Mouse (Mus musculus) limb, embryonic 11.5 days (tissue): Measurements from ENCODE around the gene Ltn1. TPM values are rescaled to one million over a fixed set of nuclear protein-coding genes. Genes with fewer than 3 reads are reported as not detected.

Experiments used
- ATAC-seq: fragments of 200-750 bp; cut with Nextera tagmentation; 2 replicates; pipeline ENCODE4 v1.8.0; 2017; ENCODE audit warnings: low read depth; ENCODE audit not compliant: insufficient number of reproducible peaks, low FRiP score, low TSS enrichment
- DNase-seq: peaks from one replicate; pipeline ENCODE4 v3.0.0-alpha.2; 2015; ENCODE audit warnings: low spot score
- H3K27ac ChIP-seq: fragments of 300-500 bp; sonication (generic); replicated peaks from 2 replicates; pipeline ENCODE4 v1.5.1; 2014; ENCODE audit warnings: low read depth, mild to moderate bottlenecking, low read length
- H3K27me3 ChIP-seq: fragments of 300-500 bp; sonication (generic); 2 replicates; pipeline ENCODE4 v1.6.1; 2014; ENCODE audit warnings: mild to moderate bottlenecking, low read length, mixed read lengths; ENCODE audit not compliant: control insufficient read depth, insufficient read depth
- H3K36me3 ChIP-seq: fragments of 300-500 bp; sonication (generic); 2 replicates; pipeline ENCODE4 v1.6.1; 2014; ENCODE audit warnings: mild to moderate bottlenecking, low read length, moderate library complexity, mixed read lengths; ENCODE audit not compliant: control insufficient read depth, insufficient read depth
- H3K4me1 ChIP-seq: fragments of 300-500 bp; sonication (generic); 2 replicates; pipeline ENCODE4 v1.6.1; 2014; ENCODE audit warnings: low read length, mixed read lengths; ENCODE audit not compliant: control insufficient read depth, insufficient read depth
- H3K4me2 ChIP-seq: fragments of 300-500 bp; sonication (generic); 2 replicates; pipeline ENCODE4 v1.6.1; 2014; ENCODE audit warnings: low read depth, mild to moderate bottlenecking, moderate library complexity; ENCODE audit not compliant: severe bottlenecking
- H3K4me3 ChIP-seq: fragments of 300-500 bp; sonication (generic); 2 replicates; pipeline ENCODE4 v1.5.1; 2014; ENCODE audit warnings: low read depth, low read length
- H3K9ac ChIP-seq: fragments of 300-500 bp; sonication (generic); 2 replicates; pipeline ENCODE4 v1.6.1; 2014; ENCODE audit warnings: mild to moderate bottlenecking, low read length
- H3K9me3 ChIP-seq: fragments of 300-500 bp; sonication (generic); 2 replicates; pipeline ENCODE4 v1.6.1; 2016; ENCODE audit warnings: low read length; ENCODE audit not compliant: control insufficient read depth
- WGBS: fragments of 180-500 bp; shearing (Covaris S2); extraction: QIAGEN DNeasy Blood & Tissue Kit; methylation state at CpG from one replicate; pipeline ENCODE4 v1.1.7; 2014; 5-methylcytosine and 5-hydroxymethylcytosine counted together
- polyA plus RNA-seq: library from polyadenylated mRNA; unstranded; fragments of >200 nt; fragmentation: Nextera tagmentation; extraction: Ambion mirVana; gene quantifications from 2 replicates; pipeline ENCODE4 v1.2.1, GENCODE M21; 2014

Ltn1 gene
- polyA plus RNA-seq, 1 experiment from 2014 or later, result 31.8 TPM

DNA sequence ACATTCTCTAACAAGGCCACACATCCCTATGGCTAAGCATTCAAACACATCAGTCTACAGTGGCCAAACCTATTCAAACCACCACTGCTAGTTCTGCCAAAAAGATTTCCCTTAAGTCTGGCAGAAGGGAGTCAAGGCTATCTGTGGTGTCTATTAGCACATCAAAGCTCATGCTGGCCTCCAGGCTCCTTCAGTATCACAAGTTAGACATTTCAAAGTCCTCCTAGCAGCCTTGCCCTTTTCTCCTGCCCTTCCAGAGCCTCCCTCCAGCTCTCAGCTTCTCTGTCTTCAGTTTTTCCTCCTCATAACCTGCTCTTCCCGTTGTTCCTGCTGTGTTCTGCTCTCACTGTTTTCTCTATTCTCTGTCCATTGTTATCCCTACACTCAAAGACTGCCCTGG is 11.7 kb upstream of the Ltn1 start:
- no peak overlapping the region for H3K4me3 ChIP-seq
- 44% methylated on average over 1 of the region's 1 CpGs for WGBS
- DNase-seq (no peak), ATAC-seq (no peak)
- no peak overlapping the region for H3K4me2 ChIP-seq
- H3K9me3 ChIP-seq, result no peaks in the 10 kb centered on the region
- H3K27me3 ChIP-seq, result no peaks in the 10 kb centered on the region
- no peaks in the 10 kb centered on the region for H3K4me1 ChIP-seq
- no peak overlapping the region for H3K27ac ChIP-seq
- no peaks in the 10 kb centered on the region for H3K36me3 ChIP-seq
- no peak overlapping the region for H3K9ac ChIP-seq

DNA sequence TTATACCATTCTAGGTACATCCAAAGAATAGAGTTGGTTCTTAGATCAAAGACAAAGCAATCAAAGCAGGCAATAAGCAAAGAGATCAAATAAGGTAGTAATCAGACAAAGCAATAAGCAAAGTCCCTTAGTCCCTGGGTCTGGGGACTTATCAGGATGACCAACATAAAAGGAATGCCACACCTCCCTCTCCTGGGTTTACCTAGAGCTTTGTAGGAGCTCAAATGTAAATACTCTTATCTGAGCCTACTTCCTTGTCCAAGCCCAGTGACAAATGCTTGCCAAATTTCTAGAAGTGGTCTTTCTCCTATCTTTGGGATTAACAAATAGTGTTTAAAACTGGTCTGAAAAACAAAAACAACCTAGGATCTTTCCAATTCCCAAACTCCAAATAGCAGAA is 10.8 kb upstream of the Ltn1 start:
- ATAC-seq (no peak), DNase-seq (no peak)
- H3K9me3 ChIP-seq, result no peaks in the 10 kb centered on the region
- no peaks in the 10 kb centered on the region for H3K4me1 ChIP-seq
- H3K27me3 ChIP-seq, result no peaks in the 10 kb centered on the region
- H3K36me3 ChIP-seq, result no peaks in the 10 kb centered on the region
- H3K9ac ChIP-seq, result no peak overlapping the region
- H3K27ac ChIP-seq, result no peak overlapping the region
- H3K4me2 ChIP-seq, result no peak overlapping the region
- H3K4me3 ChIP-seq, result no peak overlapping the region

DNA sequence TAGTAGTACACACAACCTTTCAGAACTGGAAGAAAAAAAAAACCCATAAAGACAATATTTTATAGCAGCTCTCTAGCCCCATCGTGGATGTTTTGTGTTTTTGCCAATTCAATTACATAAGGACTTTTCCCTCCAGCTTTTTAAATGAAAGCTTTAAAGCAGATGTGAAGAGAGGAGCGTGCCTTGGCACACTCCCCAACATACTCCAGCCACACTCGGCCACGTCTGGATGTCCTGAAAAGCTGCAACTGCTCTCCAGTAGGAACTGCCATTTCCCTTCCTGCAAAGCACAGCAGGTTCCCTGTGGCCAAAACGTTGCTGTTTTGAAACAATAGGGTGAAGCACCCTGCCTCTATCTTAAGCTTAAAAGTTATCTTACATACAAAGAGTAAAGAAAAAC is 9.9 kb upstream of the Ltn1 start:
- 53% methylated on average over 5 of the region's 5 CpGs for WGBS
- ATAC-seq (no peak), DNase-seq (no peak)
- H3K4me1 ChIP-seq, result no peaks in the 10 kb centered on the region
- no peak overlapping the region for H3K4me2 ChIP-seq
- no peaks in the 10 kb centered on the region for H3K36me3 ChIP-seq
- H3K4me3 ChIP-seq, result no peak overlapping the region
- no peak overlapping the region for H3K9ac ChIP-seq
- no peaks in the 10 kb centered on the region for H3K27me3 ChIP-seq
- no peak overlapping the region for H3K27ac ChIP-seq
- H3K9me3 ChIP-seq, result no peaks in the 10 kb centered on the region

DNA sequence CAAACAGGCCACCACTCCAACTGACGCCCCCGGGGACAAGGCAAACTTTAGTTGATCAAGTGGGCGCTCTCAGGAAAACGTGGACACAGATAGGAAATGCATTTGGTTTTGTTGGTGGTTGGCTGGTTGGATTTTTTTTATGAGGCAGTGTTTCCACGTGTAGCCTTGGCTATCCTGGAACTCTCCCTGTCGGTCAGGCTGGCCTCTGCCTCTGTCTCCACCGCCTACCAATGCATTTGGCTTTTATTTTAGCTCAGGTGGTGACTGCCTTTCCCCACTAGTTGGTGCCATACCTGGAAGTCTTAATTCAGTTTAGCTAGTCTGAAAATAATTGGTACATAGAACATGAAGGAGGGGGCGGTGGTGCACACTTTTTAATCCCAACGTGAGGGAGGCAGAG is 8.7 kb upstream of the Ltn1 start:
- Histone ChIP-seq H3K36me3 (no peaks in the 10 kb centered on the region; the same call in 1 of the 2 replicates), H3K9me3 (no peaks in the 10 kb centered on the region), H3K4me3 (peak overlapping the region; percentile 73), H3K4me2 (peak overlapping the region; percentile 72), H3K9ac (no peak overlapping the region), H3K27ac (no peak overlapping the region), H3K27me3 (no peaks in the 10 kb centered on the region), H3K4me1 (no peaks in the 10 kb centered on the region)
- WGBS, result 21% methylated on average over 9 of the region's 9 CpGs
- DNase-seq (peak; percentile 26), ATAC-seq (no peak)

DNA sequence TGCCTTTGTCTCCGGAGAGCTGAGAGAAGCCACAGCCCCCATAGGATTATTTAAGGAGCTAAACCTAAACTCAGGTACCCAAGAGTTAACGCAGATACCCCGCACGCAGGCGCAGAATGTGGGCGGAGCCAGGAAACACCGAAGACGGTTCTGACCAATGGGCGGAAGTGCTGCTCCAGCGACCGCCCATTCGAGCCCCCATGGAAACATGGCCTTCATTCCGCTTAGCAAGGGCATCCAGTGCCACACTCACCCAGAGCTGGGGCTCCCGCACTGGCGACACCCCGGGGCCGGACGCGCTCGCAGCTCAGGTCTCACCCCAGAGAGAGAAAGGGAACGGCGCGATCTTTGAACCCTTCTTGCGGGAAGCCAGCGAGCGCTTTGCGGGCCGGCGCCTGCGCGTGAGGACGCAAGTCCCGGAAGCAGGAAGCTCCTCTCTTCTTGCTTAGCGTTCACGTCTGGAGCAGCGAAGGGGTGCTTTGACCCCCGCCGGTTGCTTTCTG is 7.8 kb upstream of the Ltn1 start, which contains the start of gene Rwdd2b:
TSS of gene Rwdd2b (minus strand) at position 390 of the 503 bp plus-strand sequence.
- Histone ChIP-seq H3K36me3 (no peaks in the 10 kb centered on the region; the same call in 1 of the 2 replicates), H3K4me3 (peak within 1 kb of the TSS; percentile 73), H3K27ac (peak within 1 kb of the TSS; percentile 37; the same call in 1 of the 2 replicates), H3K4me2 (peak within 1 kb of the TSS; percentile 72), H3K4me1 (no peaks in the 10 kb centered on the region), H3K9ac (peak within 1 kb of the TSS; percentile 76), H3K9me3 (no peaks in the 10 kb centered on the region), H3K27me3 (no peaks in the 10 kb centered on the region)
- ATAC-seq, result peak; percentile 91
- WGBS, result under 1% methylated on average over 38 of the region's 38 CpGs
- peak; percentile 92 for DNase-seq

DNA sequence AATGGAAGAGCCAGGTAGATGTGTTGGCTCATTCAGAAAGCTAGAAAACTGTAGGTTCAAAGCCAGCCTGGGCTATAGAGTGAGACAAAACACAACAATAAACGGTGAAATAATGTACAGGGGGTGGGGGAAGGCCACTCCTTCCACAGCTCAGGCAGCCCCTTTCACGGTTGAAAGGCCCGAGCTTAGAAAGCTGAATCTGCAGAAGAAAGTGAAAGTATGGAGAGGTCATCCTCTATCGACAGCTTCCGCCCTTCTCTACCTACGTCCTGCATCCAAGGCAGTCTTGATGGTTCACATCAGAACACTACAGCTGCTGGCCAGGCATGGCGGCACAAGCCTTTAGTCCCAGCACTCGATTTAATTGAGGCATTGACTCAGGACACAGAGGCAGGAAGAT is 6.3 kb upstream of the Ltn1 start:
- DNase-seq (no peak), ATAC-seq (no peak)
- H3K4me2 ChIP-seq, result no peak overlapping the region
- no peak overlapping the region for H3K9ac ChIP-seq
- no peaks in the 10 kb centered on the region for H3K4me1 ChIP-seq
- WGBS, result 93% methylated on average over 8 of the region's 8 CpGs
- no peaks in the 10 kb centered on the region for H3K9me3 ChIP-seq
- no peak overlapping the region for H3K27ac ChIP-seq
- H3K4me3 ChIP-seq, result no peak overlapping the region
- no peaks in the 10 kb centered on the region; the same call in 1 of the 2 replicates for H3K36me3 ChIP-seq
- H3K27me3 ChIP-seq, result no peaks in the 10 kb centered on the region

DNA sequence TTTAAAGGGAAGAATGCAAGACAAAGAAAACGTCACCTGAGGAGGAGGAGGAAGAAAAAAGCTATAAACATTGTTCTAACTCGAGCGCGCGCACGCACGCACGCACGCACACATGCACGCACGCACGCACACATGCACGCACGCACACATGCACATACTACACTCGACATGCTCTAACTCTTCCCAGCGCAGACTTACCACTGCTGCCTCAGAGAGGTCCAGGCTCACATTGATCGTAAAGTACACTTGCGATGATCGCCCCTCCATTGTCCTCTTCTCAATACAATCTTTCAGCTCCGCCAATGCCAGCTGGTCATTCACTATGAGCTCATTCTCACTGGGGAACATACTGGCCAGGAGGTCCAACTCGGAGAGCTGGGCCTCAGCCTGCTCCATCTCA is 4.7 kb upstream of the Ltn1 start:
- DNase-seq (no peak), ATAC-seq (no peak)
- Histone ChIP-seq H3K4me1 (no peaks in the 10 kb centered on the region), H3K4me2 (no peak overlapping the region), H3K4me3 (no peak overlapping the region), H3K9me3 (no peaks in the 10 kb centered on the region), H3K9ac (no peak overlapping the region), H3K36me3 (no peaks in the 10 kb centered on the region; the same call in 1 of the 2 replicates), H3K27me3 (no peaks in the 10 kb centered on the region), H3K27ac (no peak overlapping the region)
- WGBS, result 96% methylated on average over 21 of the region's 21 CpGs

DNA sequence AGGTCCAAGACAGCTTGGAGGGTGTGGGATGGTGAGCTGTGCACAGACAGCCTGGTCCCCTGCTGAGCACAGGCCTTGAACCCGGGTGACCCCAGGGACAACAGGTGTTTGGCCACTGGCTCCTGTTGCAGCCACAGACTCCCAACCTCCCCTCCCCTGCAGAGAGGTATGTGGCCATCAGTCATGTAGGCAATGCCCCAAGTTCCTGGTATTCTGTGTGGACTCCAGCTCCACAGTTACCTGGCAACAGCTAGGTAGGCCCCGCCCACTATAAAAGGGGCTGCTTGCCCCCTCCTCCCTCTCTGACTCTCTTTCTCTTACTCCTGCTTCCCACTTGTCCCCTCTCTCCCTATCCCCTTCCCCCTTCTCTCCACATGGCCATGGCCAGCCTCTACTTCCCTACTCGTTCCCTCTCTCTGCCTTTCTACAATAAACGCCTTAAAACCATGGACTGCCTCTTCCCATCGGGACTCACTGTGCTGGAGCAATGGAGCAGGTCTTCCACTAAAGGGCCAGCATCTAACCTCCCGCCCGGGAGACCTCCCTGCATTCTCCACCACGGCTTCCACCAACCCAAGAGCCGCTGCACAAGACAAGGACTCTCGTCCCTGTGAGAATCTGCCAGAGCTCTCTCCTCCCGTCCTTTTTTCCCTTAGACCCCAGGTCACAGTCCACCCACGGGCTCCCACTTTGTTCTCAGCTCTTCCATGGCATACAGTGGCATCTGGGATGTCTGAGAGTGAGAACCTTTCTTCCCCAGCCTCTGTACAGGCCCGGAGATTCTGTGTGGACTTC is 3.2 kb upstream of the Ltn1 start:
- Histone ChIP-seq H3K4me3 (no peak overlapping the region), H3K27me3 (no peaks in the 10 kb centered on the region), H3K9me3 (no peaks in the 10 kb centered on the region), H3K9ac (no peak overlapping the region), H3K27ac (no peak overlapping the region), H3K4me2 (no peak overlapping the region), H3K36me3 (no peaks in the 10 kb centered on the region; the same call in 1 of the 2 replicates), H3K4me1 (no peaks in the 10 kb centered on the region)
- ATAC-seq (no peak), DNase-seq (no peak)
- WGBS, result 83% methylated on average over 13 of the region's 13 CpGs
